Mouse (Mus musculus) forebrain, embryonic 12.5 days (tissue): ENCODE data around the gene Mrps7. TPM values are rescaled to one million over a fixed set of nuclear protein-coding genes. Genes with fewer than 3 reads are reported as not detected.
A peak's percentile ranks its signal among the peaks of the same experiment; 100 is the strongest.

Source experiments
- ATAC-seq: fragments of 200-750 bp; cut with Nextera tagmentation; 2 replicates; pipeline ENCODE4 v1.8.0; 2017; ENCODE audit warnings: moderate TSS enrichment; ENCODE audit not compliant: low FRiP score
- H3K27ac ChIP-seq: fragments of 300-500 bp; sonication (generic); 2 replicates; pipeline ENCODE4 v1.5.1; 2016; ENCODE audit warnings: mild to moderate bottlenecking
- H3K27me3 ChIP-seq: fragments of 300-500 bp; sonication (generic); 2 replicates; pipeline ENCODE4 v1.6.1; 2016; ENCODE audit warnings: mild to moderate bottlenecking
- H3K36me3 ChIP-seq: fragments of 300-500 bp; sonication (generic); replicated peaks from 2 replicates; pipeline ENCODE4 v1.6.1; 2016; ENCODE audit warnings: mild to moderate bottlenecking
- H3K4me1 ChIP-seq: fragments of 300-500 bp; sonication (generic); 2 replicates; pipeline ENCODE4 v1.6.1; 2016
- H3K4me2 ChIP-seq: fragments of 300-500 bp; sonication (generic); 2 replicates; pipeline ENCODE4 v1.6.1; 2016; ENCODE audit warnings: mild to moderate bottlenecking, moderate library complexity
- H3K4me3 ChIP-seq: fragments of 300-500 bp; sonication (generic); replicated peaks from 2 replicates; pipeline ENCODE4 v1.5.1; 2016; ENCODE audit warnings: mild to moderate bottlenecking
- H3K9ac ChIP-seq: fragments of 300-500 bp; sonication (generic); 2 replicates; pipeline ENCODE4 v1.6.1; 2016; ENCODE audit warnings: mild to moderate bottlenecking
- H3K9me3 ChIP-seq: fragments of 300-500 bp; sonication (generic); 2 replicates; pipeline ENCODE4 v1.6.1; 2016
- WGBS: fragments of 180-500 bp; shearing (Covaris S2); methylation state at CpG from one replicate; pipeline ENCODE4 v1.1.7; 2016; 5-methylcytosine and 5-hydroxymethylcytosine counted together
- polyA plus RNA-seq: library from polyadenylated mRNA; unstranded; fragments of >200 nt; fragmentation: Nextera tagmentation; extraction: Ambion mirVana; gene quantifications from 2 replicates; pipeline ENCODE4 v1.2.1, GENCODE M21; 2016

Mrps7 gene
- polyA plus RNA-seq, 1 experiment from 2014 or later: 89.5 TPM

DNA sequence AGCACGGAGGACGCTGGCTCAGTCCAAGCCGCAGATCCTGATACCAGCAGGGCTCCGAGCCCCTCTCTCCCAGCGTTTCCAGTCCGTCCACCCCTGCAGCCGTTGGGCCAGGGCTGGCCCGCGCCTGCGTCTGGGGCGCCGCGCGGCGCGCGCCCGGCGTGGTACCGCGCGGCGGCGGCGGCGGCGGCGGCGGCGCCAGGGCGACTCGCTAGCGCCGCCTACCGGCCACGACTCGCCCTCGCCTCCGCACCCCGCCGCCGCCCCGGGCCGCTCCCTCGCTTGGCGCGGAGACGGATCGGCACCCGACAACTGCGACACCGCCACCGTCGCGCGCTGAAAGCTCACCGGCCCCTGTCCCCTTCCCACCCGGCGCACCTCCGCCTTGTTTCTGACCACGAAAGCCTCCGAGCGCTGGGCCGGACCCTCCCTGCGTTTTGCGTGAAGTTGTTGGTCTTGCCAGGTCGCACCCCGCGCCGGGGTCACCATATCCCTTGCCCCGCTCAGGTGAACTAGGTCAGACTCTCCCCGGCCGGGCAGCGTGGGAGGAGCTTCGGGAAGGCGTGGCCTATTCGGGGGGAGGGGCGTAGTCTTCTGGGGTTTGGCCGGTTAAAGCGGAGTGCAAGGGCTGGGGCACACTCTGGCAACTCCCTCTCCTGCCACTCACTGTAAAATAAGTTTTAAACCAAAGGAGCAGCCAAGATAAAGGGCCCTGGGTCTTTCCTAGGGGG, 8.8 kb downstream of the Mrps7 start, which contains the start of gene Mif4gd:
Gene Mif4gd (minus strand): TSS at position 560 of the 728 bp plus-strand sequence.
- peaks cover 39% of the 10 kb centered on the region for H3K36me3 ChIP-seq
- H3K27me3 ChIP-seq: peaks cover 5% of the 10 kb centered on the region; the same call in 1 of the 2 replicates
- peak within 1 kb of the TSS; percentile 87 for H3K4me2 ChIP-seq
- H3K27ac ChIP-seq: peak within 1 kb of the TSS; percentile 86
- H3K9ac ChIP-seq: peak within 1 kb of the TSS; percentile 69
- H3K4me3 ChIP-seq: peak within 1 kb of the TSS; percentile 60
- peaks cover 21% of the 10 kb centered on the region for H3K4me1 ChIP-seq
- ATAC-seq: peak; percentile 86
- no peaks in the 10 kb centered on the region for H3K9me3 ChIP-seq
- WGBS: under 1% methylated on average over 80 of the region's 80 CpGs

DNA sequence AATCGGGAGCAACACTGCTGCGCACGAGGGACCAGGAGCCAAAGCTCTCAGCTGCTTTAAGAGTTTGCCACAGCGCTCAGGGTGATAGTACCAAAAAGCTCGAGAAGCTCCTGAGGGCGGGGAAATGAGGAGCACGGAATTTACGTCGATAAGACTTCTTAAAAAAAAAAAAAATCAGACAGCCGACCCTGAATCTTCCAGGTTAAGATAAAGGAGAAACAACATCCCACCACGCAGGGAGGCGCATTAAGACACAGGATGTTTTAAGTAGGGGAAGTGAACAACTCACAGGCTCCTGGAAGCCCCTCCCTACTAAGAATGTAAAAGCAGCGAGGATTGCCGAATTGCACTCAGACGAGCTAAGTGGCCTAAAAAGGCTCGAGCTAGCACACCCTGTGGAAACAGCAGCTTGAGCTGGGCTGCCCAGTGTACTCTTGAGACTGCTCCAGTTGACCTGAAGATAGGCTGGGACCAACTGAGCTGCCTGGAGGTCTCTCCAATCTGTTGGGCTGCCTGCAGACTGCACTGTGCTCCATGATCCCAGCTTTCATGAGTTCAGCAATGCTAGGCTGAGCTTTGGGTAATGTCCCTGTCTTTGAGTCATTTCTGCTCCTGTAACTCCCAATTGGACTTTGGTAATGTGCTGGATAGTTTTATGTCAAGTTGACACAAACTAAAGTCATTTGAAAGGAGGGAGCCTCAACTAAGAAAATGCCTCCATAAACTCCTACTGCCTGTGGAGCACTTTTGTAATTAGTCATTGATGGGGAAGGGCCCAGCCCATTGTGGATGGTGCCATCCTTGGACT, 9.6 kb downstream of the Mrps7 start:
- Histone ChIP-seq H3K27ac (peak overlapping the region; percentile 86), H3K4me2 (peak overlapping the region; percentile 87), H3K9me3 (no peaks in the 10 kb centered on the region), H3K4me3 (peak overlapping the region; percentile 60), H3K36me3 (peaks cover 32% of the 10 kb centered on the region), H3K9ac (peak overlapping the region; percentile 69), H3K27me3 (peaks cover 5% of the 10 kb centered on the region; the same call in 1 of the 2 replicates), H3K4me1 (peaks cover 21% of the 10 kb centered on the region)
- no peak; the same call in 1 of the 2 replicates for ATAC-seq
- 2% methylated on average over 16 of the region's 16 CpGs for WGBS

DNA sequence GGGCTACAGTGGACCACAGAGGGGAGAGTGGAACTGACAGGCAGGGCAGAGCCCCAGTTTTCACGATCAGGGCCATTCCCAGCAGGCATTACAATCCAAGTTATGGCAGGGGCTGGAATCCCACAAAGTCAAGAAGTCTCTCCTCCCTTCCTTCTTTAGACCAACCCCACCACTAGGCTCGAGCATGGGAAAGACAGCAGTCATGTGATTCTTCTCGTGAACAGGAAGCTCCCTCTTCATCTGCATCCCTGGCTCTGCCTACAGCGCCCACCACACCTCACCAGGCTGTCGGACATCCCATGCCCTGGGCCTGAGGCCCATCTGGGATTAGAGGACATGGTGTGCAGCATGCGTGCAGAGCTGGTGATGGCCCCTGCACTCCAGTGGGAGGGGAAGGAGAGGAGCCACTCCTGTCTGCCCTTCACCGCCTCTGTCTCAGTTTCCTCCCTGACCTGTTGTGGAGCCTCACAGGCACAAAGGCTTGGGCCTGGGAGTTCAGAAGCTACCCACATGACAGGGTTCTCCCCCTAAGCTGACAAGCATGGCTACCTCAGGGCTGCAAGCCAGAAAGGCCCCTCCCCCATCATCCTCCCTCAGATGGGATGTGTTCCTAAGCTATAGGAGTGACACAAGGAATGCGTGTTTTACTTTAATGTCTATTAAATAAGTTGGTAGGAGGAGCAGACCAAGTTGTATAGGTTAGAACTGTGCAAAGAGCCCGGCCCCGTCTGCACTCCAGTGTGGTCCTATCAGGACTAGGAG, 10.8 kb downstream of the Mrps7 start:
- no peak overlapping the region for H3K27ac ChIP-seq
- peaks cover 20% of the 10 kb centered on the region for H3K36me3 ChIP-seq
- no peak for ATAC-seq
- no peak overlapping the region for H3K4me3 ChIP-seq
- H3K9ac ChIP-seq: no peak overlapping the region
- H3K27me3 ChIP-seq: peaks cover 5% of the 10 kb centered on the region; the same call in 1 of the 2 replicates
- H3K4me1 ChIP-seq: peaks cover 21% of the 10 kb centered on the region
- no peaks in the 10 kb centered on the region for H3K9me3 ChIP-seq
- 90% methylated on average over 10 of the region's 10 CpGs for WGBS
- no peak overlapping the region for H3K4me2 ChIP-seq

- WGBS: 88% methylated on average over 15 of the region's 15 CpGs
- peaks cover 5% of the 10 kb centered on the region; the same call in 1 of the 2 replicates for H3K27me3 ChIP-seq
- peaks cover 21% of the 10 kb centered on the region for H3K4me1 ChIP-seq
- H3K4me2 ChIP-seq: no peak overlapping the region
- H3K4me3 ChIP-seq: no peak overlapping the region
- ATAC-seq: no peak
- H3K36me3 ChIP-seq: peaks cover 22% of the 10 kb centered on the region
- H3K27ac ChIP-seq: no peak overlapping the region
- H3K9me3 ChIP-seq: no peaks in the 10 kb centered on the region
- no peak overlapping the region for H3K9ac ChIP-seq
These were observed 11.5 kb downstream of the Mrps7 start for GRCm38 (mm10) chr11:115615108-115615825.

GRCm38 (mm10) chr11:115615875-115616274, 12.2 kb downstream of the Mrps7 start:
- no peak for ATAC-seq
- WGBS: 90% methylated on average over 6 of the region's 6 CpGs

GRCm38 (mm10) chr11:115616371-115616770, 12.6 kb downstream of the Mrps7 start:
- ATAC-seq: no peak
- no peak overlapping the region for H3K4me3 ChIP-seq
- no peak overlapping the region for H3K9ac ChIP-seq
- H3K27me3 ChIP-seq: peaks cover 5% of the 10 kb centered on the region; the same call in 1 of the 2 replicates
- no peak overlapping the region for H3K4me2 ChIP-seq
- no peaks in the 10 kb centered on the region for H3K9me3 ChIP-seq
- WGBS: 94% methylated on average over 7 of the region's 7 CpGs
- no peak overlapping the region for H3K27ac ChIP-seq
- peaks cover 33% of the 10 kb centered on the region for H3K36me3 ChIP-seq
- H3K4me1 ChIP-seq: peaks cover 20% of the 10 kb centered on the region

More at GRCm38 (mm10) chr11:115615875-115616274, 12.2 kb downstream of the Mrps7 start:
- Histone ChIP-seq H3K4me2 (no peak overlapping the region), H3K27me3 (peaks cover 5% of the 10 kb centered on the region; the same call in 1 of the 2 replicates), H3K4me1 (peaks cover 21% of the 10 kb centered on the region), H3K9ac (no peak overlapping the region), H3K4me3 (no peak overlapping the region), H3K27ac (no peak overlapping the region), H3K36me3 (peaks cover 28% of the 10 kb centered on the region), H3K9me3 (no peaks in the 10 kb centered on the region)

- 84% methylated on average over 6 of the region's 6 CpGs for WGBS
- peaks cover 37% of the 10 kb centered on the region for H3K36me3 ChIP-seq
- no peak overlapping the region; the same call in 1 of the 2 replicates for H3K9ac ChIP-seq
- ATAC-seq: no peak
- no peak overlapping the region for H3K4me2 ChIP-seq
- H3K27ac ChIP-seq: no peak overlapping the region
- H3K9me3 ChIP-seq: no peaks in the 10 kb centered on the region
- peaks cover 5% of the 10 kb centered on the region; the same call in 1 of the 2 replicates for H3K27me3 ChIP-seq
- H3K4me1 ChIP-seq: peaks cover 14% of the 10 kb centered on the region
- no peak overlapping the region for H3K4me3 ChIP-seq
These were observed 13.2 kb downstream of the Mrps7 start for GRCm38 (mm10) chr11:115616893-115617292.

DNA sequence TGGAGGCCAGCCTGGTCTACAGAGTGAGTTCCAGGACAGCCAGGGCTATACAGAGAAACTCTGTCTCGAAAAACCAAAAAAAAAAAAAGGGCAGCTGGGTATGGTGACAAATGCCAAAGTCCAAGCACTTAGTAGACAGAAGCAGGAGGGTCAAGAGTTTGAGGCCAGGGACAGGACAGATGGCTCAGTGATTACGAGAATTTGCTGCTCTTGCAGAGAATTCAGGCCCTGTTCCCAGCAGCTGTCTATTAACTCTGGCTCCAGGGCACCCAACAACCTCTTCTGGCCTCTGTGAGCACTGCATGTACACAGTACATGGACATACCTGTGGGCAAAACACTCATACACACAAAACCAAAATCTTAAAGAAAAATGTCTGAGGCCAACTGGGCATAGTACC, 14.3 kb downstream of the Mrps7 start:
- peaks cover 46% of the 10 kb centered on the region for H3K36me3 ChIP-seq
- ATAC-seq: no peak
- no peak overlapping the region for H3K4me3 ChIP-seq

DNA sequence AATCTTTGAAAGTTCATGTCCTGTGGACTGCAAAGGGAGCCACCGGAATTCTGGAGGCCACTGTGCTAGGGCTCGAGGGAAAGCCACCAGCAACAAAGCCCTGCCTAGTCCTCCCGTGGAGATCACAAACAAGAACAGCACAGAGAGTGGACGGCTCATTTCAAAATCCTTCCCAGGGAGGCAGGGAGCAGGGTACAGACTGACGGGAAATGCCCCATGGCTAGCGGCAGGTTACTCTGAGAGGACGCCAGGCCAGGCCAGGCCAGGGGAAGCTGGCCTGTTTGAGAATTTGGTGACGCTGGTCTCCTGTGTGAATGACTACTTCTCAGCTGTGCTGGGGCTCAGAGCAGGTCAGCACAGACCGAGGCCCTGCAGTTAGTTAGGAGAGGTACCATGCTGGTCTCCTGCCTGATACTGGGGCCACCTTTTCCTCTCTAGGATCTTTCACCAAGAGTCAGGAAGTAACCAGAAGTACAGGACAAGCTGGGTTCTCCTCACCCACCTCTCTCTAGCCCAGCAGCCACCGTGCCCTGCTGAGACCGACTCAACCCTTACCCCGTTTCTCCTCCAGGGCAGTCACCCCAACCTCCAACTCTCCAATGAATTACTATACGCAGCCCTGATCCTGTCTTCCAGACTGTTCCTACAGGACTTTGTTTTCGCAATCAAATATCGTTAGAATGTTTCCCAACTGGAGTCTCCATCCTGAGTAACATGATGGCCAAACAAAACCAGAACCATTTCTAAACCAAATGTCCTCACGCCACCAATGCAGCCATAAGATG, 15.2 kb downstream of the Mrps7 start:
- H3K27ac ChIP-seq: no peak overlapping the region
- no peaks in the 10 kb centered on the region for H3K4me1 ChIP-seq
- peaks cover 47% of the 10 kb centered on the region for H3K36me3 ChIP-seq
- H3K9me3 ChIP-seq: no peaks in the 10 kb centered on the region
- no peak overlapping the region for H3K4me2 ChIP-seq
- no peak overlapping the region; the same call in 1 of the 2 replicates for H3K9ac ChIP-seq
- peaks cover 3% of the 10 kb centered on the region; the same call in 1 of the 2 replicates for H3K27me3 ChIP-seq
- H3K4me3 ChIP-seq: no peak overlapping the region
- no peak for ATAC-seq
- 89% methylated on average over 16 of the region's 16 CpGs for WGBS

More for the DNA sequence above, 14.3 kb downstream of the Mrps7 start:
- peaks cover 5% of the 10 kb centered on the region; the same call in 1 of the 2 replicates for H3K27me3 ChIP-seq
- H3K27ac ChIP-seq: no peak overlapping the region
- no peaks in the 10 kb centered on the region for H3K9me3 ChIP-seq
- no peak overlapping the region for H3K4me2 ChIP-seq
- H3K4me1 ChIP-seq: peaks cover 6% of the 10 kb centered on the region
- H3K9ac ChIP-seq: no peak overlapping the region
- WGBS: 69% methylated on average over 2 of the region's 2 CpGs

GRCm38 (mm10) chr11:115619949-115620348, 16.2 kb downstream of the Mrps7 start:
- no peak overlapping the region for H3K4me3 ChIP-seq
- H3K4me2 ChIP-seq: no peak overlapping the region
- no peaks in the 10 kb centered on the region for H3K27me3 ChIP-seq
- H3K36me3 ChIP-seq: peaks cover 41% of the 10 kb centered on the region
- ATAC-seq: no peak
- H3K9me3 ChIP-seq: no peaks in the 10 kb centered on the region
- no peak overlapping the region for H3K27ac ChIP-seq
- no peaks in the 10 kb centered on the region for H3K4me1 ChIP-seq
- no peak overlapping the region for H3K9ac ChIP-seq
- WGBS: 95% methylated on average over 7 of the region's 7 CpGs
